Mouse (Mus musculus) cerebellum, adult 2 months (tissue): ENCODE measurements at regions not wholly inside any gene's neighbourhood (a gene's known extent, or its start where the extent isn't known, plus 50 kb on each side); places are given as distances from the start of the nearest gene placed in this dataset.

ENCODE experiments used
- DNase-seq, 2 experiments: peaks; one replicate each; pipeline ENCODE4 v3.0.0; 2021
- H3K27ac ChIP-seq: fragments of 200-500 bp; 2 replicates; pipeline ENCODE4 v1.5.1; 2012; ENCODE audit warnings: low read length, control low read depth, inconsistent platforms; ENCODE audit not compliant: insufficient read depth
- H3K27me3 ChIP-seq: fragments of 200-500 bp; 2 replicates; pipeline ENCODE4 v1.6.1; 2012; ENCODE audit warnings: inconsistent platforms, mild to moderate bottlenecking, low read length, moderate library complexity; ENCODE audit not compliant: control insufficient read depth, insufficient read depth
- H3K4me1 ChIP-seq: fragments of 200-500 bp; 2 replicates; pipeline ENCODE4 v1.6.1; 2011; ENCODE audit warnings: low read length; ENCODE audit not compliant: control insufficient read depth, insufficient read depth
- H3K4me3 ChIP-seq: fragments of 200-500 bp; replicated peaks from 2 replicates; pipeline ENCODE3; 2011; ENCODE audit warnings: mild to moderate bottlenecking, low read depth, low read length, control low read depth; ENCODE audit not compliant: insufficient read depth
- CTCF ChIP-seq: fragments of 200-500 bp; IDR thresholded peaks from 2 replicates; pipeline ENCODE4 v1.5.1; 2011; ENCODE audit warnings: low read depth, mild to moderate bottlenecking, control low read depth, low read length, moderate library complexity, borderline replicate concordance; ENCODE audit not compliant: insufficient read depth
- POLR2A ChIP-seq: fragments of 200-500 bp; IDR thresholded peaks from 2 replicates; pipeline ENCODE4 v1.6.1; 2011; ENCODE audit warnings: low read length, control low read depth, borderline replicate concordance; ENCODE audit not compliant: insufficient read depth
- WGBS: fragments of 180-500 bp; shearing (Covaris S2); methylation state at CpG from one replicate; pipeline ENCODE4 v1.1.7; 2018; 5-methylcytosine and 5-hydroxymethylcytosine counted together

DNA sequence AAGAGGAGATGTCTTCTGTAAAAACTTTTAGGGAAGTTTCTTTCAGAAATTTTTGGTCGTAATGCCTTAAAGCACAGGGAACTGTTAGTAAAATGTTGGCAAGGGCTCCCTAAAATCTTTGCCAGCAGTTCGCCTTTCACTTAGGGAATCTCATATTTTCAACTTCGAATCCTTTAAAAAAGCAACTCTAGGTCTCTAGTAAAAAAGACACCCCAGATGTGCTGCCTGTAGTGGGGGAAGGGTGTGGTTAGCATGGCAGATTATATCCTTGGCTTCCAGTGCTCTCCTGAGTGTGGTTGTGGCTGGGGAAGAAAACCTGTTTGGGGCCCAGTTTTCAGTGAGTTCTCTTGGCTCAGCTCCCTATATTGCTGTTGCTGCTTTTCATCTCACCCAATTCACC is 2059.9 kb upstream of the Lrrc6 start:
- Histone ChIP-seq H3K27ac (no peak overlapping the region), H3K4me1 (no peaks in the 10 kb centered on the region), H3K4me3 (no peak overlapping the region), H3K27me3 (no peaks in the 10 kb centered on the region)
- TF ChIP-seq CTCF = no peak
- no peak for TF ChIP-seq POLR2A
- WGBS = 33% methylated on average over 3 of the region's 3 CpGs
- DNase-seq = no peak

DNA sequence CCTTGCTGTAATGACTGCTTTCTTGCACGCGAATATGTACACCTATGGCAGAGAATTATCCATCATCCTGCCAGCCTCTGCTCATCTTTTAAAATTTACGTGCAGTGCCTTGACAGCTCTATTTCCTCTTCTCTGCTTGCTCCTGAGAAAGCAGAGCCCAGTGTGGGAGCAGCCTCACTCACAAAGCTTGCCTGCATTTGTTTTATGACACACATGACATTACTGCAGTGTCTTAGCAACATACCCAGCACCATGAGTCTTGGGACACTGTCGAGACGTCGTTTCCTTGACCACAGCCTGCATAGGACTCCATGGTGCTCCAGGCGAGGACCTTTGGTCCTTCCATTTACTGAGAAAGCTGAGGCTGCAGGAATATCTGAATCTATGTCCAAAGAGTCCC is 2055.4 kb upstream of the Lrrc6 start:
- TF ChIP-seq CTCF (no peak), POLR2A (no peak)
- Histone ChIP-seq H3K4me1 (no peaks in the 10 kb centered on the region), H3K27me3 (no peaks in the 10 kb centered on the region), H3K4me3 (no peak overlapping the region), H3K27ac (no peak overlapping the region)
- 51% methylated on average over 7 of the region's 7 CpGs for WGBS
- DNase-seq = no peak

DNA sequence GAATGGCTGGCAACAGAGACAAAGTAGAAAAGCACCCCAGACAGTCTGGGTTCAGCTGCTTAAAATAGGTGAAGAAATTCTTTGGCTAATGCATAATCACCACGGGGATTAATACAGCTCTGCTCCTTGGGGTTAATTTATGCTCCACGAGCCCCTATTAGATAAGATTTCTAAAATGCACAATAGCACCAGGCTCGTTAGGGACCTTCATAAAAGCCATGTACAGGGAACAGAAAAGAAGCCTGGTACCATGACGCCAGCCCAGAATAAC is 2035.3 kb upstream of the Lrrc6 start:
- Histone ChIP-seq H3K4me1 (no peaks in the 10 kb centered on the region), H3K4me3 (no peak overlapping the region), H3K27me3 (no peaks in the 10 kb centered on the region), H3K27ac (no peak overlapping the region)
- no peak for TF ChIP-seq CTCF
- TF ChIP-seq POLR2A = no peak
- DNase-seq = no peak
- 31% methylated on average over 4 of the region's 4 CpGs for WGBS

- H3K4me3 ChIP-seq = no peak overlapping the region
- H3K27me3 ChIP-seq = no peaks in the 10 kb centered on the region
- no peak overlapping the region for H3K27ac ChIP-seq
- 38% methylated on average over 10 of the region's 10 CpGs for whole genome bisulfite sequencing
- DNase-seq = no peak
- TF ChIP-seq CTCF = no peak
- no peak for TF ChIP-seq POLR2A
- no peaks in the 10 kb centered on the region for H3K4me1 ChIP-seq
Observed at GRCm38 (mm10) chr15:68535297-68536054, 2034.8 kb upstream of the Lrrc6 start.

GRCm38 (mm10) chr15:68520759-68521158 is 2020.0 kb upstream of the Lrrc6 start:
- no peak for TF ChIP-seq POLR2A
- TF ChIP-seq CTCF = no peak
- no peaks in the 10 kb centered on the region for H3K4me1 ChIP-seq
- no peak overlapping the region for H3K27ac ChIP-seq
- no peak overlapping the region for H3K4me3 ChIP-seq
- no peaks in the 10 kb centered on the region for H3K27me3 ChIP-seq
- DNase-seq = no peak
- 73% methylated on average over 2 of the region's 2 CpGs for WGBS

DNA sequence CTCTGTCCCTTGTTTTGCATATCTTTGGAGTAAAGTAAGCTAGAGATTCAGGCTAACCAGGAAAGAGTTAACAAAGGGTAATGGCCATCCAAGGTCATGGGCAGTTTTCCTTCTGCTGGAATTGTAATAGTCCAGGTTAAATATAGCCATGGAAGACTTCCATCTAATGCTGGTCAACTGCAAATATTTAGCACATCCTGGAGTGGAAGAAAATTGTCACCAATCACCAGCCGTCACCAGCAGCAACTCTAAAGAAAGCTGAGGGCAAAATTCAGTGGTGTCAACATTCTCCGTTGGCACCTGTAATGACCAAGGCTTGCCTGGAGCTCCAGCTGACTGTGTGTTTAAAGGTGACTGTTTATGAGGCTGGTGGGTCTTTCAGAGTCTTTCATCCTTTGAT is 2011.7 kb upstream of the Lrrc6 start:
- Histone ChIP-seq H3K4me3 (no peak overlapping the region), H3K27ac (no peak overlapping the region), H3K4me1 (no peaks in the 10 kb centered on the region), H3K27me3 (no peaks in the 10 kb centered on the region)
- 75% methylated on average over 2 of the region's 2 CpGs for WGBS
- no peak for DNase-seq
- TF ChIP-seq CTCF (no peak), POLR2A (no peak)

- 36% methylated on average over 5 of the region's 5 CpGs for WGBS
Observed at GRCm38 (mm10) chr15:68508190-68508589, 2007.5 kb upstream of the Lrrc6 start.

GRCm38 (mm10) chr15:68506093-68506492 is 2005.4 kb upstream of the Lrrc6 start:
- TF ChIP-seq POLR2A (no peak), CTCF (no peak)
- Histone ChIP-seq H3K4me3 (no peak overlapping the region), H3K27ac (no peak overlapping the region), H3K4me1 (no peaks in the 10 kb centered on the region), H3K27me3 (no peaks in the 10 kb centered on the region; the same call in 1 of the 2 replicates)
- 76% methylated on average over 2 of the region's 2 CpGs for WGBS
- DNase-seq = no peak

More at GRCm38 (mm10) chr15:68508190-68508589, 2007.5 kb upstream of the Lrrc6 start:
- no peak for DNase-seq
- Histone ChIP-seq H3K27me3 (no peaks in the 10 kb centered on the region; the same call in 1 of the 2 replicates), H3K4me1 (no peaks in the 10 kb centered on the region), H3K4me3 (no peak overlapping the region), H3K27ac (no peak overlapping the region)
- no peak for TF ChIP-seq CTCF
- no peak for TF ChIP-seq POLR2A
